Mouse (Mus musculus): ENCODE results near the gene Mrgpra3. TPM values are rescaled to one million over a fixed set of nuclear protein-coding genes. Genes with fewer than 3 reads are reported as not detected.

The Mrgpra3 gene
- polyA plus RNA-seq (2012; rRNA removed) (not detected in 2 replicates), polyA plus RNA-seq (2014; fragmentation: Nextera tagmentation; extraction: Ambion mirVana) (not detected in 2 replicates)

- H3K4me2 ChIP-seq (ENCODE audit: low read depth) = no peak within 1 kb of the TSS
- H3K4me1 ChIP-seq (replicated peaks; ENCODE audit: control insufficient read depth in 2 of 2, insufficient read depth in 2 of 2, low read length in 1 of 2) = no peaks in the 10 kb centered on the region
- H3K27ac ChIP-seq = no peak within 1 kb of the TSS
- H3K27me3 ChIP-seq (ENCODE audit: control insufficient read depth, insufficient read depth, low read length) = no peaks in the 10 kb centered on the region
- no peaks in the 10 kb centered on the region for H3K9me3 ChIP-seq (ENCODE audit: control insufficient read depth, low read length)
- DNase-seq (ENCODE audit: low read depth in 3 of 3, low spot score in 3 of 3) (no peak), ATAC-seq (ENCODE audit: insufficient read depth) (no peak)
- TF ChIP-seq EP300 (IDR thresholded peaks at IDR 0.05; ENCODE audit: low read depth) = no peak
- TF ChIP-seq CTCF (IDR thresholded peaks at IDR 0.05; ENCODE audit: low read depth) = no peak
- 34% methylated on average over 2 of the region's 2 CpGs for WGBS (ENCODE audit: insufficient replicate concordance)
- H3K36me3 ChIP-seq (replicated peaks; ENCODE audit: control insufficient read depth, insufficient read depth, low read depth) = no peaks in the 10 kb centered on the region
- no peak within 1 kb of the TSS for H3K9ac ChIP-seq (replicated peaks)
- no peak within 1 kb of the TSS for H3K4me3 ChIP-seq (ENCODE audit: insufficient read depth in 1 of 2, low read depth in 2 of 2, low read length in 2 of 2)
Measured at GRCm38 (mm10) chr7:47601272-47601671, at the start of gene Mrgpra3. TSS of gene Mrgpra3 (minus strand) at chr7:47601372.

Other genes starting within 250 kb of the Mrgpra3 start
- gene Mrgpra1, start 247.1 kb downstream of the Mrgpra3 start, polyA plus RNA-seq (2012; rRNA removed) = not detected in 2 replicates
- not detected in 2 replicates for gene Mrgpra1, start 247.1 kb downstream of the Mrgpra3 start, polyA plus RNA-seq (2014; fragmentation: Nextera tagmentation; extraction: Ambion mirVana)
- 0.17 and 0.27 TPM in 2 replicates for gene Mrgpra2a, start 149.2 kb downstream of the Mrgpra3 start, polyA plus RNA-seq (2012; rRNA removed)
- 0.44 and 0.65 TPM in 2 replicates for gene Mrgpra2a, start 149.2 kb downstream of the Mrgpra3 start, polyA plus RNA-seq (2014; fragmentation: Nextera tagmentation; extraction: Ambion mirVana)
- gene Mrgpra2b, start 72.5 kb downstream of the Mrgpra3 start, polyA plus RNA-seq (2012; rRNA removed) = 0.64 and 0.71 TPM in 2 replicates
- 0.83 and 0.90 TPM in 2 replicates for gene Mrgpra2b, start 72.5 kb downstream of the Mrgpra3 start, polyA plus RNA-seq (2014; fragmentation: Nextera tagmentation; extraction: Ambion mirVana)

Measured in liver, embryonic 14.5 days (tissue).